Mouse (Mus musculus) cerebellum, postnatal 14 days (tissue): ENCODE data around the gene Clip2.
"Not testable (repeated sequence)": the region's sequence is repeated elsewhere in the genome, so short reads cannot be mapped to it uniquely, and the experiment has no call there.

Source experiments
- DNase-seq, 2 experiments: peaks; one replicate each; pipeline ENCODE4 v3.0.0; 2021; ENCODE audit warnings: mixed read lengths in 2 of 2

Clip2 gene

GRCm38 (mm10) chr5:134456503-134456962 is 95.7 kb downstream of the Clip2 start, which contains the start of gene Gtf2ird1:
Gene Gtf2ird1 (minus strand): TSS chr5:134456716.
- DNase-seq: peak; percentile 84 to 88

GRCm38 (mm10) chr5:134455914-134456423 is 96.3 kb downstream of the Clip2 start:
- peak; percentile 66 to 74 for DNase-seq

GRCm38 (mm10) chr5:134455186-134455895 is 96.9 kb downstream of the Clip2 start:
- peak; percentile 39 to 53 for DNase-seq

- DNase-seq: no peak
Observed at GRCm38 (mm10) chr5:134454421-134454820, 97.8 kb downstream of the Clip2 start.

GRCm38 (mm10) chr5:134453577-134453976 is 98.7 kb downstream of the Clip2 start:
- DNase-seq: peak in 1 of 2 experiments; percentile 49

GRCm38 (mm10) chr5:134446755-134447154 is 105.5 kb downstream of the Clip2 start:
- not testable (repeated sequence) for DNase-seq

- peak in 1 of 2 experiments; percentile 42 for DNase-seq
Observed at GRCm38 (mm10) chr5:134445895-134446294, 106.3 kb downstream of the Clip2 start.

GRCm38 (mm10) chr5:134445208-134445831 is 106.9 kb downstream of the Clip2 start:
- DNase-seq: no peak

- no peak for DNase-seq
Observed at GRCm38 (mm10) chr5:134444473-134444872, 107.8 kb downstream of the Clip2 start.

GRCm38 (mm10) chr5:134442066-134442465 is 110.2 kb downstream of the Clip2 start:
- DNase-seq: no peak

GRCm38 (mm10) chr5:134441105-134441504 is 111.1 kb downstream of the Clip2 start:
- DNase-seq: no peak

- peak in 1 of 2 experiments; percentile 34 for DNase-seq
Observed at GRCm38 (mm10) chr5:134440098-134440497, 112.1 kb downstream of the Clip2 start.

GRCm38 (mm10) chr5:134439481-134439880 is 112.8 kb downstream of the Clip2 start:
- no peak for DNase-seq
